Mouse (Mus musculus): ENCODE measurements around the gene Hps6. TPM values are rescaled to one million over a fixed set of nuclear protein-coding genes. Genes with fewer than 3 reads are reported as not detected.

Gene Hps6
- polyA plus RNA-seq, 1 experiment from 2014 or later = 5.2 TPM

Other genes starting within 250 kb of the Hps6 start
- 102 and 109 TPM in 2 replicates for gene Mgea5, start 219.7 kb upstream of the Hps6 start, polyA plus RNA-seq (2016; fragmentation: Nextera tagmentation; extraction: Ambion mirVana)
- 4.5 and 4.8 TPM in 2 replicates for gene Kcnip2, start 187.4 kb upstream of the Hps6 start, polyA plus RNA-seq (2016; fragmentation: Nextera tagmentation; extraction: Ambion mirVana)
- 21.2 and 23.0 TPM in 2 replicates for gene Armh3, start 5.0 kb upstream of the Hps6 start, polyA plus RNA-seq (2016; fragmentation: Nextera tagmentation; extraction: Ambion mirVana)
- gene Pprc1, start 41.4 kb downstream of the Hps6 start, polyA plus RNA-seq (2016; fragmentation: Nextera tagmentation; extraction: Ambion mirVana) = 25.6 and 26.2 TPM in 2 replicates
- gene Ldb1, start 41.7 kb downstream of the Hps6 start, polyA plus RNA-seq (2016; fragmentation: Nextera tagmentation; extraction: Ambion mirVana) = 139 and 144 TPM in 2 replicates
- 81.7 and 94.9 TPM in 2 replicates for gene Nolc1, start 72.4 kb downstream of the Hps6 start, polyA plus RNA-seq (2016; fragmentation: Nextera tagmentation; extraction: Ambion mirVana)
- 0.20 TPM in 1 of 2 replicates, not detected in the other for gene Elovl3, start 128.4 kb downstream of the Hps6 start, polyA plus RNA-seq (2016; fragmentation: Nextera tagmentation; extraction: Ambion mirVana)
- gene Pitx3, start 144.8 kb downstream of the Hps6 start, polyA plus RNA-seq (2016; fragmentation: Nextera tagmentation; extraction: Ambion mirVana) = 2.7 and 3.0 TPM in 2 replicates
- 72.8 and 85.6 TPM in 2 replicates for gene Gbf1, start 149.0 kb downstream of the Hps6 start, polyA plus RNA-seq (2016; fragmentation: Nextera tagmentation; extraction: Ambion mirVana)